Mouse (Mus musculus): ENCODE data around the gene Hmgcl. TPM values are rescaled to one million over a fixed set of nuclear protein-coding genes. Genes with fewer than 3 reads are reported as not detected.
A peak's percentile ranks its signal among the peaks of the same experiment; 100 is the strongest.

The Hmgcl gene
- polyA plus RNA-seq (2012; rRNA removed) (60.8 and 69.7 TPM in 2 replicates), polyA plus RNA-seq (2014; fragmentation: Nextera tagmentation; extraction: Ambion mirVana) (93.4 and 97.6 TPM in 2 replicates)

- Histone ChIP-seq H3K9ac (ENCODE audit: low read depth, low read length, severe bottlenecking) (peak within 1 kb of the TSS; percentile 71), H3K36me3 (ENCODE audit: control insufficient read depth, insufficient read depth, low read length) (peaks cover 8% of the 10 kb centered on the region), H3K4me3 (replicated peaks; ENCODE audit: low read length) (peak within 1 kb of the TSS; percentile 79), H3K27ac (replicated peaks; ENCODE audit: low read depth, low read length) (peak within 1 kb of the TSS; percentile 49), H3K27me3 (ENCODE audit: control insufficient read depth, insufficient read depth, low read length) (no peaks in the 10 kb centered on the region), H3K4me2 (replicated peaks; ENCODE audit: low read depth, low read length, severe bottlenecking) (peak within 1 kb of the TSS; percentile 54), H3K9me3 (ENCODE audit: control insufficient read depth, low read length) (no peaks in the 10 kb centered on the region), H3K4me1 (ENCODE audit: control insufficient read depth, insufficient read depth, low read length) (peaks cover 9% of the 10 kb centered on the region; the same call in 1 of the 2 replicates)
- 0% methylated on average over 23 of the region's 23 CpGs for WGBS
- TF ChIP-seq POLR2A (IDR thresholded peaks at IDR 0.05; ENCODE audit: borderline replicate concordance, extremely low read depth, insufficient read depth, insufficient read length) = 0 out of 2 replicates have a peak, but pooled peaks have one; percentile 51
- DNase-seq (ENCODE audit: low spot score) = peak; percentile 93
- ATAC-seq (ENCODE audit: low FRiP score, low read depth) = peak; percentile 95
Measured at GRCm38 (mm10) chr4:135946278-135946658, at the start of gene Hmgcl. Hmgcl (plus strand) TSS chr4:135946448.

- ATAC-seq (ENCODE audit: low FRiP score, low read depth) (no peak), DNase-seq (ENCODE audit: low spot score) (peak; percentile 35)
- H3K9me3 ChIP-seq (ENCODE audit: control insufficient read depth, low read length) = no peaks in the 10 kb centered on the region
- H3K27ac ChIP-seq (replicated peaks; ENCODE audit: low read depth, low read length) = no peak overlapping the region
- no peak overlapping the region for H3K9ac ChIP-seq (ENCODE audit: low read depth, low read length, severe bottlenecking)
- H3K4me1 ChIP-seq (ENCODE audit: control insufficient read depth, insufficient read depth, low read length) = no peaks in the 10 kb centered on the region
- H3K36me3 ChIP-seq (ENCODE audit: control insufficient read depth, insufficient read depth, low read length) = no peaks in the 10 kb centered on the region
- no peak overlapping the region for H3K4me3 ChIP-seq (replicated peaks; ENCODE audit: low read length)
- no peak overlapping the region for H3K4me2 ChIP-seq (replicated peaks; ENCODE audit: low read depth, low read length, severe bottlenecking)
- 64% methylated on average over 8 of the region's 9 CpGs for WGBS
- TF ChIP-seq POLR2A (IDR thresholded peaks at IDR 0.05; ENCODE audit: borderline replicate concordance, extremely low read depth, insufficient read depth, insufficient read length) = no peak
- H3K27me3 ChIP-seq (ENCODE audit: control insufficient read depth, insufficient read depth, low read length) = no peaks in the 10 kb centered on the region
Measured at GRCm38 (mm10) chr4:135898380-135899049, 47.7 kb upstream of the Hmgcl start.

GRCm38 (mm10) chr4:135899050-135899448 is 47.2 kb upstream of the Hmgcl start:
- no peaks in the 10 kb centered on the region for H3K9me3 ChIP-seq (ENCODE audit: control insufficient read depth, low read length)
- no peak for ATAC-seq (ENCODE audit: low FRiP score, low read depth)
- H3K4me2 ChIP-seq (replicated peaks; ENCODE audit: low read depth, low read length, severe bottlenecking) = no peak overlapping the region
- no peak overlapping the region for H3K9ac ChIP-seq (ENCODE audit: low read depth, low read length, severe bottlenecking)
- H3K27ac ChIP-seq (replicated peaks; ENCODE audit: low read depth, low read length) = no peak overlapping the region
- H3K36me3 ChIP-seq (ENCODE audit: control insufficient read depth, insufficient read depth, low read length) = no peaks in the 10 kb centered on the region
- H3K4me3 ChIP-seq (replicated peaks; ENCODE audit: low read length) = no peak overlapping the region
- H3K4me1 ChIP-seq (ENCODE audit: control insufficient read depth, insufficient read depth, low read length) = no peaks in the 10 kb centered on the region
- no peak for TF ChIP-seq POLR2A (IDR thresholded peaks at IDR 0.05; ENCODE audit: borderline replicate concordance, extremely low read depth, insufficient read depth, insufficient read length)
- WGBS = 80% methylated on average over 7 of the region's 7 CpGs
- no peak for DNase-seq (ENCODE audit: low spot score)
- H3K27me3 ChIP-seq (ENCODE audit: control insufficient read depth, insufficient read depth, low read length) = no peaks in the 10 kb centered on the region

GRCm38 (mm10) chr4:135900008-135900407 is 46.2 kb upstream of the Hmgcl start:
- Histone ChIP-seq H3K9ac (ENCODE audit: low read depth, low read length, severe bottlenecking) (no peak overlapping the region), H3K36me3 (ENCODE audit: control insufficient read depth, insufficient read depth, low read length) (no peaks in the 10 kb centered on the region), H3K9me3 (ENCODE audit: control insufficient read depth, low read length) (no peaks in the 10 kb centered on the region), H3K27me3 (ENCODE audit: control insufficient read depth, insufficient read depth, low read length) (no peaks in the 10 kb centered on the region), H3K4me3 (replicated peaks; ENCODE audit: low read length) (no peak overlapping the region), H3K4me1 (ENCODE audit: control insufficient read depth, insufficient read depth, low read length) (no peaks in the 10 kb centered on the region), H3K4me2 (replicated peaks; ENCODE audit: low read depth, low read length, severe bottlenecking) (no peak overlapping the region), H3K27ac (replicated peaks; ENCODE audit: low read depth, low read length) (no peak overlapping the region)
- 74% methylated on average over 5 of the region's 5 CpGs for WGBS
- DNase-seq (ENCODE audit: low spot score) = no peak
- no peak for ATAC-seq (ENCODE audit: low FRiP score, low read depth)
- TF ChIP-seq POLR2A (IDR thresholded peaks at IDR 0.05; ENCODE audit: borderline replicate concordance, extremely low read depth, insufficient read depth, insufficient read length) = no peak

- H3K27me3 ChIP-seq (ENCODE audit: control insufficient read depth, insufficient read depth, low read length) = no peaks in the 10 kb centered on the region
- H3K36me3 ChIP-seq (ENCODE audit: control insufficient read depth, insufficient read depth, low read length) = no peaks in the 10 kb centered on the region
- TF ChIP-seq POLR2A (IDR thresholded peaks at IDR 0.05; ENCODE audit: borderline replicate concordance, extremely low read depth, insufficient read depth, insufficient read length) = no peak
- DNase-seq (ENCODE audit: low spot score) (no peak), ATAC-seq (ENCODE audit: low FRiP score, low read depth) (no peak)
- no peaks in the 10 kb centered on the region for H3K4me1 ChIP-seq (ENCODE audit: control insufficient read depth, insufficient read depth, low read length)
- no peaks in the 10 kb centered on the region for H3K9me3 ChIP-seq (ENCODE audit: control insufficient read depth, low read length)
- no peak overlapping the region for H3K9ac ChIP-seq (ENCODE audit: low read depth, low read length, severe bottlenecking)
- H3K27ac ChIP-seq (replicated peaks; ENCODE audit: low read depth, low read length) = no peak overlapping the region
- H3K4me3 ChIP-seq (replicated peaks; ENCODE audit: low read length) = no peak overlapping the region
- 90% methylated on average over 4 of the region's 4 CpGs for WGBS
- no peak overlapping the region for H3K4me2 ChIP-seq (replicated peaks; ENCODE audit: low read depth, low read length, severe bottlenecking)
Measured at GRCm38 (mm10) chr4:135902606-135903242, 43.5 kb upstream of the Hmgcl start.
